Mouse (Mus musculus): ENCODE data around the gene Atxn1l. TPM values are rescaled to one million over a fixed set of nuclear protein-coding genes. Genes with fewer than 3 reads are reported as not detected.
A peak's percentile ranks its signal among the peaks of the same experiment; 100 is the strongest.

The Atxn1l gene
- polyA plus RNA-seq, 1 experiment: 15.4 TPM

DNA sequence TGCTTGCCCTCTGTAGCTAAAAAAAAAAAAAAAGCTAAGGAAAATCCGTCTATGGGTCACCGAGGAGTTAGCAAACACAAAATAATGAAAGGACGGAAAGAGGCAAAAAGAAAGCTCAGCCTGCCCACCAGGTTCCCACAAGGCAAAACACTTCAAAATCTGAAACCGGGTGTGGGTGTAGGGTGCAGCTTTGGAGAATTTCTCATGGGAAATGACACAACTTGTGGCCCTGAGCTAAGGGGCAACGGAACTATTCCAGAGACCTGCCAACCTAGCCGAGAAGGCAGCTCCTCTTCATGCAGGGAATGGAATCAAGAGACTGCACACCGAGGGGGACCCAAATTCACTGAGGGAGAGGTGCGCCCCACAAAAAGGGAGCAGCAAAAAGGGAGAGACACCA lies 720 bp downstream of the Atxn1l start:
- DNase-seq (ENCODE audit: extremely low spot score in 1 of 2, low spot score in 1 of 2): no peak

DNA sequence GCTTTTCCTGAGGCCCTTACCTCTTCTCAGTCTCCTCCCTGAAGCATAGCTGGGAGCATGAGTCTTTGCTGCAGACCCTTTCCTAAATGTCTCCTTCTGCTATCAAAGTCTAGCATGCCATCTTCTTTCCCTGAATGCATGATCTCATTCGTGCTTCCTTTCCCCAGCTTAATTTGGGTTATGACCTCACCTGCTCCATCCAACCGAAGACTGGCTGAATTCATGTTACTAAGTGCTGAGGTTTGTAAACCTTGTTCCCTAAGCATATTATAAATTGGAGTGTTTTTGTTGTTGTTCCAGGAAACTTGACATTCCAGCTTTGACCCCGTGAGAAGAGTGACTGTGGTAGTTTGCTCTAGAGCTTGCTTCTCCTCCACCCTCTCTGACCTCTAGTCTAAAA lies 3.5 kb downstream of the Atxn1l start:
- DNase-seq (ENCODE audit: extremely low spot score in 1 of 2, low spot score in 1 of 2): no peak

GRCm38 (mm10) chr8:109731012-109731411 lies 6.5 kb downstream of the Atxn1l start:
- peak in 1 of 2 experiments; percentile 30 for DNase-seq (ENCODE audit: extremely low spot score in 1 of 2, low spot score in 1 of 2)

DNA sequence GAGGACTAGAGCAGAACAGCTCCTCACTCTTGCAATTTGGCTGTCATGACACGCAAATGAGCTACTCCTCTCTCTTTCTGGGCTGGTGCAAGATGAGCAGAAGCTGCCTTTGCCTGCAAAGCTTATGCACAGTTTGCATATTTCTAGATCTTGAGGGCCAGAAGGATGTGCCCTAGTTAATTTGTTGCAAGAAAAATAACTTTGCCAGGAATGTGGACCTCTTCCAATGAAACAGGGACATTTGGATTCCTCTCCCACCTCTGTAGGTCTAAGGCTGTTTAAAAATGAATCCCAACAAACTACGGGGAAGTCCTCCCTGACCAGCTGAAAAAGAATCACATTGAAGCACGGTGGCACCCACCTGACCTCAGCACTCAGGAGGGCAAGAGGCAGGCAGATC lies 12.4 kb downstream of the Atxn1l start:
- DNase-seq (ENCODE audit: extremely low spot score in 1 of 2, low spot score in 1 of 2): no peak

DNA sequence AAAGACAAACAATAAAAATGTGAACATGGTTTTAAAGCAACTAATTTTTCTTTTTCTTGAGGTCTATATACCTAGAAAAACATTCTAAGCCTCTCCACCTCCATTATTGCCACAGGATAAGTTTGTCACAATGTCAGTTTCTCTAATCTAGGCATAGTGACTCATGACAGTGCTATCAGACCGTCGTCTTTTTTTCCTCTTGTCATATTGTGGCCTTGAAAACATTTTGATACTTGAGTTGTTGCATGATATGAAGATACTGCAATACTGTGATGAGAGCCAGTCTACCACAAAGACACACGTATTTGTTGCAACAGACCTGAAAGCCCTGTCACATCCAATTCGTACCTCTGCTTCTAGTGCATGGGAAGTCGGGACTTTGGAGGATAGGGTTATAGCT lies 22.6 kb downstream of the Atxn1l start:
- no peak for DNase-seq (ENCODE audit: extremely low spot score in 1 of 2, low spot score in 1 of 2)

DNA sequence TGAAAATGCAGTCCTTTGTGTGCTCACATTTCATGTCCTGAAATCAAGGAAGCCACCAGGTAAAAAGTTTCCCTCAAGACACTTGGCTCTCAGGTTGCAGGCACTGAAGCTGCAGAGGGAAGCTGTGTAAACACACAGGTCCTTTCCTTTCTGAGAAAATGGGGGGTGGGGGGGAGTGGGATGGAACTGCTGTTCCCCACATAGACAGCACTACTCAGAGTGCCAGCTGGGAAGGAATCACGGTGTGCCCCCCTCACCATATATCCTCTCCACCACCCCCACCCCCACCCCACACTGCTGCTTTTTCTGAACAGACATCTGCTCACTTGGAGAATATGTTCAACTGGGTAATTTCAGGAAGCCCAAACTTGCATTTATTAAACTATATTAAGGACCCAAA lies 25.0 kb downstream of the Atxn1l start:
- DNase-seq (ENCODE audit: extremely low spot score in 1 of 2, low spot score in 1 of 2): no peak

GRCm38 (mm10) chr8:109707921-109708320 lies 29.6 kb downstream of the Atxn1l start:
- no peak for DNase-seq (ENCODE audit: extremely low spot score in 1 of 2, low spot score in 1 of 2)

DNA sequence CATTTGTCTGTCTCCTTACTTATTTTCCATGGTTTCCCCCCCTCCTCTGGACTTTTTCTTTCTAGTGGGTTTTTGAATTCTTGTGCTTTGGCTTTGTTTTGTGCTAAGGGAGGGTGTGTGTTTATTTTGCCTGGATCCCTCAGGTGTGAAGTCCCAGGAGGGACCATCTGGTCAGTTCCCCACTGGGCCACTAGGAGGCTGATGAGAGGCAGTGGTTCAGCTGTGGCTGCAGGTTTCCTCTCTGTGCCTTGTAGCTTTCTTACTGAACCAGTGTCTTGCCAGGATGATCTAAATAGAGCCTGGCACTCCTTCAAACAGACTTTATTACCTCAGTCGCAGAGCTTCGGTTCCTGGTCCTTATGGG lies 30.7 kb downstream of the Atxn1l start:
- DNase-seq (ENCODE audit: extremely low spot score in 1 of 2, low spot score in 1 of 2): peak in 1 of 2 experiments; percentile 84

GRCm38 (mm10) chr8:109706076-109706873 lies 31.3 kb downstream of the Atxn1l start:
- no peak for DNase-seq (ENCODE audit: extremely low spot score in 1 of 2, low spot score in 1 of 2)

DNA sequence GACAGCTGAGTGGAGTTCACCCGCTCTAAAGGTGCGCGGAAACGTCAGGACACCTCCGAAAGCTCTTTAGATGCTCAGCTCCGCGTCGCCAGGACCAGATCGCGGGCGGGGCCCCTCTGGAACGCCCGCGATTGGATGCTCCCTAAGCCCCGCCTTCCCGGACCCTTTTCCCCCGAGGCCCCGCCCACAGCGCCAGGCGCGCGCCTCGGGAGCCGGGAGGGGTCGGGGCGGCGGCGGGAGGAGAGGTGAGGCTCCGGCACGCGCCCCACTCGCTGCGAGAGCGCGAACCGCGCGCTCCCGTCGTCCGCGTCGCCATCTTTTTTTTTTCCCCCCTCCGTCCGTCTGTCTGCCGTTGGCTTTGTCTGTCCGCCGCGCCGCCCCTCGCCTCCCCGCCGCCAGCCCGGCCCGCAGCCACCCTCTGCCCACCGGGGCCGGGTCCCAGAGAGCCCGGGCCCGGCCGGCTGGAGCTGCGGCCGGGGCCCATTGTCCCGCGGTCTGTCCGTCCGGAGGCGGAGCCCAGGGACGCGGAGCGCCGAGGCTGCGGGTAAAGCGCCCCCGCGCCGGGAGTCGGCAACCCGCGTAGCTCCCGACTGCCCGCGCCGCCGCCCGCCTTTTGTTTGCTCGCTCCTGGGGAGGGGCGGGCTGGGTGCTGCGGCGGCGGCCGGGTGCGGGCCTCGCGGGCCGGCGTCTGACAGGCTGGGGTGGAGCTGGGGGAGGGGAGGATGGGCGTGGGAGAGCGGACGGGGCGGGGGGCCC lies 32.0 kb downstream of the Atxn1l start, which contains the start of gene Zfp821:
Gene Zfp821 (plus strand): TSS at position 227 of the 756 bp plus-strand sequence.
- peak; percentile 74 to 93 for DNase-seq (ENCODE audit: extremely low spot score in 1 of 2, low spot score in 1 of 2)

DNA sequence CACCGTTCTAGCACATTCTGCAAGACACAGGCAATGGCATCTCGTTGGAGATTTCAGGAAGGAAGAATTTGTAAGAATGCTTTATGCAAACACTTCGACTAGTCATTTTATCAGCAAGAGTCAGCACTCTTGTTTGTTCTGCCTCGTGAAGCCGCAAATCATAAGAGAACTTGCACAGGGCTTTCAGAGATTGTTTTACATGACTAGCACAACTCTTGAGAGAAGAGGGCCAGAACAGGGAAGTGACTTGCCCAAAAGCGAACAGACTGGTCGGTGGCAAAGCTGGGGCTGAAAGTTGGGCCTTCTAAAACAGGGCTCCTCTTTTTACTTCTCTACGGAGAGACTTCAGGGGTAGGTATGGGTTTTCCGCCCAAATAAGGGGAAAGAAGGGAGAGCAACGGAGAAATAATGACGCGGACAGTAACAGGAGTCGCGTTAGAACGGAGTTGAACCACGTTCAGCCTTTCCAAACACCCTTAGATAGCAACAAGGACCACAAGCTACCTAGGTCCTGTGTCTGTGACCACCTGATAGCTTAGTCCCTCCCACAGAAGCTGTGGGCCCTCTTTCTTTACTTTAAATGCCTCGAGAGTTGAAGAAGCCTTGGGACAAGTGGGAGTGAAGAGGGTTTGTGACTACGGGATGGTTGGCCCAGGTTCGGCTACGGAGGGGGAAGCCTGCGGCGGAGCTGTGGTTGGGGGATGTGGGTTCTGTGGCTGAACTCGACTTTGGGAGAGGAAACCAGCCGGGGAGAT lies 32.8 kb downstream of the Atxn1l start:
- no peak for DNase-seq (ENCODE audit: extremely low spot score in 1 of 2, low spot score in 1 of 2)

DNA sequence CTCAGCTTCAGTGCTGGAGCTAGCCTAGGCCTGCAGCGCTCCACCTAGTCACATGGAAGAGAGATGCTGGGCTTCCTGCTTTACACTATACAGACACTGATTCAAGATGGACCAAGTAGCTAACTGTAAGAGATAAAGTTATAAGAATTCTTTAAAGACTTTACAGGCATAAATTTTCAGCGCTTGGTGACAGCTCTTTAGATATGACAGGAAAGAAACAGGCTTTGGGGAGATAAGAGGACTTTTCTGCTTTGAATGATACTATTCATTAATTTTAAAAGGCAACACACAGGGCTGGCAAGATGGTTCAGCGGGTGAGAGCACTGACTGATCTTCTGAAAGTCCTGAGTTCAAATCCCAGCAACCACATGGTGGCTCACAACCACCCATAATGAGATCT lies 39.1 kb downstream of the Atxn1l start:
- DNase-seq (ENCODE audit: extremely low spot score in 1 of 2, low spot score in 1 of 2): no peak

DNA sequence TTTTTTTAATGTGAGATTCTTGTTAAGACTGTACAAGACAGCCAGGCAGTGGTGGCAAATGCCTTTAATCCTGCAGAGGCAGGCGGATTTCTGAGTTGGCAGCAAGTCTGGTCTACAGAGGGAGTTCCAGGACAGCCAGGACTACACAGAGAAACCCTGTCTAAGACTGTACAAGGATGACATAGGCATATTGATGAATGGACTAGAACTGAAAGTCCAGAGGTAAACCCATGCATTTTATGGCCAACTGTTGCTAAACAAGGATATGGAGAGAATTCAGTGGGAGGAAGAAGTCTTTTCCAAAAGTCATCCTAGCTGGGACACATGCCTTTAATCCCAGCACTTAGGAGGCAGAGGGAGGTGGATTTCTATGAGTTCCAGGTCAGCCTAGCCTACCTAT lies 39.8 kb downstream of the Atxn1l start:
- DNase-seq (ENCODE audit: extremely low spot score in 1 of 2, low spot score in 1 of 2): no peak

DNA sequence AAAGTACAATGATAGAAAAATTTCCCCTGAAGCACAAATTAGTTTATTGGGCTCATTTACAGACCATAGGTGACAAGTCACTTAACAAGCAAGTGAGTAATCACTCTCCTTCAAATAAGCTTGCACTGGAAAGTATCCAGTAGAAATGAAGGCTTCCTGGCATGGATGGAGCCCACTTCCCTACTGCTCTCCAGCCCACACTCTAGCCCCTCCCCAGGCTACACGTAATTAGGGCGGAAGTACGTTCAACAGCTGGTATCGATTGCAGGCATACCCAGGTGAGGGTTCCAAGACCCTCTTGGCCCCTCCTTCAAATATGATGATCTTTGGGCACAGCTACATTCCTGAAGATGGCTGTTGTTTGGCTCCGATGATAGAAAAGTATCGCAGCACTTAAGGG lies 43.4 kb downstream of the Atxn1l start:
- no peak for DNase-seq (ENCODE audit: extremely low spot score in 1 of 2, low spot score in 1 of 2)

DNA sequence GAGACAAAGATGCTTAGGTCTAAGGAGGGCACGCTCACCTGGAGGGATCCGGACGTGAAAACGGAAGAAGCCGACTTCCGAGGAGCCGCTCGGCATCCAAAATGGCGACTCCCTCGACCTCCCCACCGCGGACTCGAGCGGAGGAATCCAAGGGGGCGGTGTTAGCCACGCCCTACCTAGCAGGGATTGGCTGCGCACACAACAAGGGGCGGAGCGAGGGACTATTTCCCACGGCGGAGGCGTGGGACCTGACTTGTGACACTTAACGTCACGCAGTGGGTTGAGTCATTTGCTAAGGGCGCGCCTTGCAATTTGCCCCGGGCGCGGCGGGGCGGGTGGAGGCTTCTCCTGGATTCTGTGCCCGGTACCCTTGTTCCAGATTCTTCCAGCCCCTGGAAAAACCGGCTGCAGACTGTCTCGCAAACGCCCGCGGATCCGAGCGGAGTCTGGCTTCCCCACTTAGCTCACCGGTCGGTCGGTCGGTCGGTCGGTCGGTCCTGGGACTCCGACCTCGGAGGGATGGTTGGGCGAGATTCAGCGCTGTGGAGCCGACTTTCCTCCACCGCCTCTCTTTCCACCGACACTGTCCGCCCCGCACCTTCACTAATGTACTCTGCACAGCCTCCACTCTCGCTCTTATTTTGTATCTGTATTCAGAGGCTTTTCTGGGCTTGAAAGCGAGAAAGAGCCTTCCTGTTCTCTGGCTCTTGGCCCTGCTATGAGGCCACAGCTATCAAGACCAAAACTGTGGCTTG lies 44.2 kb downstream of the Atxn1l start, which contains the start of gene Ist1:
Gene Ist1 (minus strand): TSS at position 115 of the 755 bp plus-strand sequence.
- peak; percentile 94 to 98 for DNase-seq (ENCODE audit: extremely low spot score in 1 of 2, low spot score in 1 of 2)

GRCm38 (mm10) chr8:109692443-109693145 lies 44.9 kb downstream of the Atxn1l start:
- DNase-seq (ENCODE audit: extremely low spot score in 1 of 2, low spot score in 1 of 2): no peak

- no peak for DNase-seq (ENCODE audit: extremely low spot score in 1 of 2, low spot score in 1 of 2)
Measured at GRCm38 (mm10) chr8:109691769-109692168, 45.8 kb downstream of the Atxn1l start.

DNA sequence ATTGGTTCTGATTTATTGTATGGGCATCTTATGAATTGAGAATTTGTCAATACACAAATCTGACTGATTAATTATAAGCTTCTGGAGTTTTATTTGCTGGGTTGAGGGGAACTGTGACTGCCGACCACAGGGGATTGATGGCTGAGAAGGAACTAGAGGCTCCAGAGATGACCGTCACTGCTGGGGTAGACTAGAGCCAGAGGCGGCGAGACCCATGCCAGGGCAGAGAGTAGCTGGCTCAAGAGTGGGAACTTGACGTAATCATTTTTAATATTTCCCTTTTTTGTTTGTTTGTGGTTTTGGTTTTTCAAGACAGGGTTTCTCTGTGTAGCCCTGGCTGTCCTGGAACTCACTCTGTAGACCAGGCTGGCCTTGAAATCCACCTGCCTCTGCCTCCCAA lies 50.3 kb downstream of the Atxn1l start:
- DNase-seq (ENCODE audit: extremely low spot score in 1 of 2, low spot score in 1 of 2): no peak

- DNase-seq (ENCODE audit: extremely low spot score in 1 of 2, low spot score in 1 of 2): no peak
Measured at GRCm38 (mm10) chr8:109682120-109682519, 55.4 kb downstream of the Atxn1l start.

GRCm38 (mm10) chr8:109681535-109681934 lies 56.0 kb downstream of the Atxn1l start:
- DNase-seq (ENCODE audit: extremely low spot score in 1 of 2, low spot score in 1 of 2): no peak
